Mouse (Mus musculus) mouse embryonic stem cell (cell line): Measurements from ENCODE around the gene Gm5269.

Experiments used
- in situ Hi-C, 2 experiments: fragments of 300-500 bp; cut with MboI; formaldehyde crosslinking; loops; 1 replicate in 1 of 2; 3 replicates in 1 of 2; pipeline ENCODE4 v1.14.3; 2019 to 2020; ENCODE audit warnings: low sequenced_read_pairs in 2 of 2, low pct_unique_long_range_greater_than_20kb in 1 of 2, mixed read lengths in 1 of 2; ENCODE audit not compliant: unreplicated experiment in 1 of 2

The Gm5269 gene

DNA sequence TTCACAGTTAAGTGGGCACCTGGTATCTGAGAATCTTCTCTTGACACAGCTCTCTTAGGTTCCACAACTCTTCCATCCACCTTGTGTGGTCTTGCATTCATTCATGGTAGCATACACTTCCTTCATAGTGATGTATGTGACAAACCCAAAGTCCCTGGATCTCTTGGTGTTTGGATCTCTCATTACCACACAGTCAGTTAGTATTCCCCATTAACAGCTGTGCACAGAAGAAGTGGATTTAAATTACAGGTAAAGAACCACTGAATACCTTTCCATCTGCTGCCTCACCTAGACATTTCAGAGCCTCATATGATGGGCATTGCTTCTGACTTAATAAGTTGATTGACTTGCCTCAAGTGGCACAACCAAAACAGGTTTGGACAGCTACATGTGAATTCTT lies at the start of gene Gm5269:
Gene Gm5269 (minus strand): TSS at position 101 of the 400 bp plus-strand sequence.
- in situ Hi-C loops: no loop called here

DNA sequence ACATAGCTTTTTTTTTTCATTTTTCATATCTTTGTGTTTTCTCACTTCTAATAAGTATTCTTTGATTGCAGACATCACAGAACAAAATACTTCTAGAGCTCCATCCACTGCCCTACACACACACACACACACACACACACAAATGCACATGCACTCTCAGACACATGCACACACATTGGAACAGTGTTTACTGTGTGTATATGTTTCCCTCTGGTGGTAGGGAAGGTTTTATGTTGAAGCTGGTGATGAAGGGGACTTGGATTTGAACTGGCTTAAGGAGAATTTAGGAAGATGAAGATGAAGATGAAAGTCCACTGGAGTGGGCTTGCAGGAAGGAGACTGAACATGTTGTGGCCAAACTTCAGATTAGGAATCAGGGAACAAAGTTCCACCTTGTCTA lies 41.1 kb upstream of the Gm5269 start:
- in situ Hi-C loops: no loop called here

DNA sequence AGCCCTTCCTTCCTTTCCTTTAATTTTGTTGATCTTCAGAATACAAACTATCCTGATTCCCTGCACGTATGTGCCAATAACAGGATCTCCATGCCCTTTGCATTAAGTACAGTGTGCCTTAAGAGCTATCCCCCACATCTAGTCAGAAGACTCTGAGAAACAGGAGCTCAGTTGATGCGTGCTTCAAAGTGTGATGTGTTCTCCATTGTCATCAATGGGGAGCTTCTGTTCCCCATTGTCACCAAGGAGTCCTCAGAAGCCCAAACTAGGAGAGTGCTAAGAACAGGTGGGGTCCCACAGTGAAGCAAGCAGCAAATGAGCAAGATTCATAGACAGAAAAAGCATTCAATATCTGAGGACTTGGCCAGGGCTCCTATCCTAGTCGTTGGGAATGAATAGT lies 36.8 kb upstream of the Gm5269 start:
- in situ Hi-C loops: no loop called here

DNA sequence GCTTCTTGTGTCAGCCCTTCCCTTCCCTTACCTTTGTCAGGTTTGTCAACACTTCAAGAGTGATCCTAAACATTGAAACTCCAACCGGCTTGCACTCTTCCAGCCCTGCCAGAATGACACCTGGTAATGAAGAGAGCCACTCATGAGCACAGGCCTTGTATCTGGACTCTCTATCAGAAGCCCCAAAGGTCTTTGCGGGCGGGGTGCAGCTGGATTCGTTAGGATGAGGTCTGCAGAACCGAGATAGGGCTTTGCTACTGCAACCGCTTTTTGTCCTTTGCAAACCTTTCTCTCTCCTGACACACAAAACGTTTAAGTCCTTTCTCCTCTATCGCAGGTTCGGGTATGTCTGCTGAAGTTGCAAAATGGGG lies 36.3 kb upstream of the Gm5269 start, which contains the start of gene Slc40a1:
Gene Slc40a1 (minus strand): TSS at position 131 of the 371 bp plus-strand sequence.
- in situ Hi-C loops: no loop called here

DNA sequence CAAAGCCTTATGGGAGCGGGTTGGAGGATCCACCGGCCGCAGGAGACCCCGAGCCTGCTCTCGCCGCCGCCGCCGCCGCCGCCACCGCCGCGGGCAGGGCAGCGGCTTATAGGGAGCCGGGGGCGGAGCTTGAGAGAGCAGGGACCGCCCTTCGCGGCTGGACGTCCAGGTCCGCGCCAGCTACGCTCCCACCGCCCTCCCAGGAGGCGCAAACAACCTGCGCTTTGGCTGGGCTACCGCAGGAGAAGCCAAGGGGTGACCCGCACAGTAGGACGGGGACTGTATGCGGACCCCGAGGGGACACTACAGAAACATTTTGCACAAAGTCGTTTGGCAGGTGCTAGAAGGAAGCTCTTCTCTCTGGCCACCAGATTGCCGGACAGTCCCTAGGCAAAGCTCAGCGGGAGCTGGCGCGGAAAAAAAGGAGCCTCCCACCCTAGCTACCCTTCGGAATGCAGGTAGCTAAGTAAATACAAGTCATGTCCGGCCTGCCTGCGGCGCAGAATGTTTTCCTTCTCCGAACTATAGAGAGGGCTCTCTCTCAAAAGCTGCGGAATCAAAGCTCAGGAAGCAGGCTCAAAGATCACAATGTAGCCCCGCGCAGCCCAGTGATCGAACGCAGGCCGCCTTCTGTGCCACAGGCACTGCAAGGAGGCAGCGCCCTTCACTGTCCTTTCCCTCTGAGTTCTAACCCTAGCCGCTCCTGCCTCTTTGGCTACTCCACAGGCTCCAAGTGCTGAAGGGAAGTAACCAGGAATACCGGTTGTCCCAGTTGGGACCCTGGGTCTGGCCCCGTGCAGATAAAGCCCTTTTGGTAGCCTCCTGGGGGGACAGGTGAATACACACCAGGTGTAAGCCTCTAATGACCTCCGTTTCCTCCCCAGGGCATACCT lies 35.7 kb upstream of the Gm5269 start:
- in situ Hi-C loops: no loop called here

DNA sequence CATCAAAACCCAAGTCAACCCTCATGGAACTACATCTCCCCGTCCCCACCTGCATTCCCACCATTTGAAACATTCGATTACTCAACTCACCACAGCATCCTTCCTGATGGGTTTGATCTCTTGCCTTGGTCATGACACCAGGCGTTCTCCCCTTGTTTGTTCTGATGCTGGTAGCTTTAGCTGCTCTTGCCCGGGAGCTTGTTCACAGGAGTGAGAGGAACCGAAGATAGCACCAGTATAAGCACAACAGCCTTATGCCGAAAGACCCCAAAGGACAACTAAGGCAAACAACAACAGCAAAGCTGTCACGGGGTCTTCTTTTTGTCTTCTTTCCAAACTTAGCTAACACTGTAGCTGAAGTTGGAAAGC lies 35.0 kb upstream of the Gm5269 start:
- in situ Hi-C loops: no loop called here

DNA sequence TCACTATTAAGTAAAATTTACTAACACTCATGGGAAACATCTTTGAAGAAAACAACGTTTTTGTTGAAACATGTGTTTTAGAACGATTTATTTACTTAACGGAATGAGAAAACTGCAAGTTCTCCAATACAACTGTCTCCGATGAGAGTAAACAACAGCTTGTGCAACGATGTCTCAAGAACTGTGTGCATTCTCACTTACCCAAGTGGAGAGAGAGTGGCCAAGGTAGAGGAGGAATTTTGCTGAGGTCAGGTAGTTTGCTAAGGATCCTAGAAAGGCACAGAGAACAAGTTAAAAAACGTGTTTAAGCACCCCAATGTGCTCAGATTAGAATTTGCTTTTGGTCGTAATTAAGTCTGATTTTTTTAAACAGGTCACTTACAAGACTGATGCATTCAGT lies 34.4 kb upstream of the Gm5269 start:
- in situ Hi-C loops: no loop called here

DNA sequence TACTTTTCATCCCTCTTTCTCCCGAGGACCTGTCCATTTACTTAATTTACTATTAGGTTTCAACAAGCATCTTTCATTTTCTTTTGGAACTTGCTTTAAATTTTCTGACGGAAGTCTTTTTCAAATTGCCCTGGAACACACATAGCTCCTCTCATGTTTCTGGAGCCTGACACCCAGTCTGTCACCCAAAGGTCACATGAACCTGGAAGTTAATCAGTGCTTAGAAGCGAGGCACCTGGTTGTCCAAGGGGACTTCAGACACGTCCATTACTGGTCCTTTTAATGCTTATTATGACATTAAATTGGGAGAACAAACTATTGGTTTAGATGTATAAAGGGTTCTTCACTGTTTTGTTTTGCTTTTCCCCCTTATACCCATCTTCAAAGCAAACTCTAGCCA lies 33.2 kb upstream of the Gm5269 start:
- in situ Hi-C loops: no loop called here

DNA sequence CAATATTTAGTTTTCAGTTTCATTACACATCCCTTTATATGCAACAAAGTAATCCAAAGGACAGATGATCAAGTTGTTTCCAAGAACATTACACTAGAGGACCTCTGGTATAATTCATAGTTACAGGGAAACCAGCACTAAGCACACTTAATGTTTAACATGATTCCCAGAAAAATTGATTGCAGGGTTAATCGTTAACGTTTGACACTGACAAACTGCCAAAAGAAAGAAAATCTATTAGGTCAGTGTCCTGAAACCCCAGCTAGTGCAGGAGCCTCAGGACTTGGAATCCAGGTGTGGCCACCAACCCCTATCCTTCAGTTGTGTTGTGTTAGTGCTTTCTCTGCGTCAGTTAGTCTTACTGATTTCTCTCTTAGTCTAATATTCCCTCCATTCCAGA lies 30.6 kb upstream of the Gm5269 start:
- in situ Hi-C loops: no loop called here

DNA sequence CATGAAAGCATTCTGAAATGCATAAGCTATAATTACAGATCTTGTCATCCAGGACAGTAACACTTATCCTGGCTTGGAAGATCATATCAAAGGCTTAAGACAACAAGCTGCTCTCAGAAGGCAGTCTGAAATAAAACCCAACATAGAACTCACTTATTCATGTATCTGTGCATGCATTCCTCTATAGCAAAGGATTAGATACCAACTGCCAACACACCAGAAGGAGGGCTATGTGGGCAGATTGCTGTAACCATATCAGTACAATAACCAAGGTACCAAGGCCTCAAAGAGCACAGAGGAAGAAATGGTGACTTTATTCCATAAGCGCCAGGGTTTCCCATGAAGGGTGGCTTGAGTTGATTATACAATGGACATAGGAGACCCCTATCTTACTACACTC lies 29.7 kb upstream of the Gm5269 start:
- in situ Hi-C loops: no loop called here

DNA sequence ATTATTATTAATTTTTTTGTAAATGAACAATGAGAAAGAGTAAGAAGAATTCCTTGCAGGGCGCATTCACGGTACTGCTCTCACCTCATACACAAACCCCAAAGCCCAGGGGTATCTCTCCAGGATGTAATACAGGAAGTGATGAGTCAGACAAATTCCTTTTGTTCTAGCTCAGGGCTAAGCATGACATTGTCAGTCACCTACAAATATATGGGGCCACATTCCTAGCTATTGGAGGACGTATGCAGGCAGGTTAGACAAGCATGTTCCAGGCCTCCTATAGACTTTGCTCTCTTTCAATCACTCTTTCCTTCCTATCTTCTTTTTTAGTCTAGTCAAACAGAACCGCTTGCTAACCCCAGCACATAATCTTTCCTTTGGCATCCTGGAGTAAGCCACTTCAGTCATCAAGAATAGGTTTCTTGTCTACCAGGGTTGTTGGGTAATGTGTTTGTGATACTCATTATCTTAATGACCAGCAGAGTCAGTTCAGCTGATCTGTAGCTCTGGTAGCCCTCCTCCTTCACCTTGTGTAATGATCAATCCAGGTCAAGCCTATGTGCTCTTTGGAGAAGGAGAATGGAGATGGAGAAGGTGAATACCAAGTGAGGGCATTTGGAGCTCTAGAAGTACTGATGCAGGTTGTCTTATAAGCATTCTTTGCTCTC lies 27.2 kb upstream of the Gm5269 start:
- in situ Hi-C loops: no loop called here

DNA sequence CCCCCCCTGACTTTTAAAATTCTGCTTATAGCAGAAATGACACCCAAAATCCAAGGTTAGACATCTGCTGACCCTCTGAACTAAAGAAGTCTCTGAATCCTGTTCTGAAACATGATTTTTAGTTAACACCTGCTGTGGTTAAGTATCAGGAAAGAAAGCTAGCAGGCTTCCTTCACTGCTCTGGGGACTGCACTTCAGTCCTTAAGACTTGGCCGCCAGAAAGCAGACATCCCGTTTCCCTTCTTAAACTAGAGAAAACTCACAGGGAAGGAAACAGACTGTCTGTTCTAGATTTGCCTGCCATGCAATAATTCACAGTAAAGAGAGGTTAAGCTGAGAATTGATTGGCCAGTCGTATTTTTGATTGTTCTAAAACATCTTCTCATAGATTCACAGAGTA lies 26.1 kb upstream of the Gm5269 start:
- in situ Hi-C loops: no loop called here

DNA sequence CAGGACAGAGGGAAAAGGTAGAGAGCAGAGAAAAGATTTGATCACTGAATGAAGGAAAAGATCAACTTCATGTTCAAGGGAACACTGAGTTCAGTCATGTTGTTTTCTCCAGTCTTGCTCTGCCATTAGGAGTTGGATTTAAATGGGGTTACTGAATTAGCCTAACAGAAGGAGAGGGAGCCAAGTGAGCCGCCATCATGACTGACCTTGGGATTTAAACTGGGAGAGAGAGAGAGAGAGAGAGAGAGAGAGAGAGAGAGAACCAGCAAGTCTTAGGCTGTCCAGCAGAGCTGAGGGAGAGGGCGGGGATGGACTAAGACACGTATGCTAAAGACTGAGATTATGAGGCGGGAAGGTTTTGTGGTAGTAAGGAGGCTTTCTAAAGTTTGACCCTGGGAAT lies 24.2 kb upstream of the Gm5269 start:
- in situ Hi-C loops: no loop called here

DNA sequence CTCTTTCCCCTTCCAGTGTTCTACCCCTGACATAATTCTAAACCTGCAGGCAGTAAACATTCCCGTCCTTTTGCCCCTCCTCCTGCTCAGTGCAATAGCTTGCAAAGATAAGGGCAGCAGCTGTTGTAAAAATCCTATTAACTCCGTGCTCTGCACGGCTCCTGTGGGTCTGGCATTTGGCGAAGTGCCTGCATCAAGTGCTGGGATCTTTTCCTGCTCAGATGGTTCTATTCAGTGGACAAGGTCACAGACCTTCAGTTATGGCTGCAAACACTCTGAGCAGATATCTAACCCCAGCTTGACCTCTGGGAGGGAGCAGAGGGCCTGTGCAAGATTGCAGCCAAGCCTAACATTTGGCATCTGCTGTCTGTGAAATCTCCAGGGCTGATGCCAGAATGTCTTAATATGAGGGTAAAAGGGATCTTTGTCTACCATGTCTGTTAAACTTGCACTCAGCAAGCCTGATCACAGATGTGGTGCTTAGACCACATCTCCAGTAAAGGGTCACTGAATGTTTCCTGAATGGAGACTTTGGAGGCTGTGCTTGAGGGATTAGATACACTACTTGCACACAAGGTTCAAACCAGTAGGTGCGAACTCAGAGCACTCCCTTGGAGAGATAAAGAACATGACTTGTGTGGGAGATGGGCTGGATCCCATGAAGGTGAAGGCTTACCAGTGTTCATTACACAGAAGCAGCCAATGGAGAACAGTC lies 15.2 kb upstream of the Gm5269 start:
- in situ Hi-C loops: no loop called here

DNA sequence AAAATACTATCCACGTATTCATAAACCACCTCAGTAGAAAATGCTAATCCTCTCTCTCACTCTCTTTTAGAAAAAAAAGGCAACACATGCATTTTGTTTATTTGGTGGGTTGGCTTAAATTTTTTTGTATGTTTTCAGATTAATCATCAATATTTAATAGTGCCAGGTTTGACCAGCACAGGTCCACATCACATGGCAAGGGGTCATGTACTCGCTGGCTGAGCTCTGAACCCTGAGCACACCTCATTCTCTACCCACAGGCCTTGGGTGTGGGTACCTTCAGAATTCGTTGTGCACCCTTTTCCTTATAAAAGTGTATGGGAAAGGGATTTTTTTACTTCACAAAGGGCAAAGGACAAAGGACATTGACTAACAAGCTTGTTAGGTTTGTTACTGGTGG lies 14.1 kb upstream of the Gm5269 start:
- in situ Hi-C loops: no loop called here

DNA sequence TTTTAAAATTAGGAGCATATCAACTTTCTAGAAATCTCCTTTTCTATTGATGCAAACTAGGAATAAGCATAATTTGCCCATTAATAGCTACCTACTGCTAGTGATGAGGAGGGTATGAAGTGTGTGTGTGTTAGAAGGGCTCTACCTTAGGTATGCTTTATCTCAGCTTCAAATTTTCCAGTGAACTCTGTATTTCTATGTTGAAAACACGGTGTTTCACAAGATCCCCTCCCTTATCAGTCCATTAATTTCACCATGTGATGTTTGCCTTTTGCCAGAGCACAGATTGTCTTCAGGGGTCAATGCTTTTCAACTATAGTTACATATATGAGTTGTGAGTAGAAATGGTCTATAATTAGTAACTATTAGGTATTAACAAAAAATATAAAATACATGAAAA lies 8.0 kb upstream of the Gm5269 start:
- in situ Hi-C loops: no loop called here

DNA sequence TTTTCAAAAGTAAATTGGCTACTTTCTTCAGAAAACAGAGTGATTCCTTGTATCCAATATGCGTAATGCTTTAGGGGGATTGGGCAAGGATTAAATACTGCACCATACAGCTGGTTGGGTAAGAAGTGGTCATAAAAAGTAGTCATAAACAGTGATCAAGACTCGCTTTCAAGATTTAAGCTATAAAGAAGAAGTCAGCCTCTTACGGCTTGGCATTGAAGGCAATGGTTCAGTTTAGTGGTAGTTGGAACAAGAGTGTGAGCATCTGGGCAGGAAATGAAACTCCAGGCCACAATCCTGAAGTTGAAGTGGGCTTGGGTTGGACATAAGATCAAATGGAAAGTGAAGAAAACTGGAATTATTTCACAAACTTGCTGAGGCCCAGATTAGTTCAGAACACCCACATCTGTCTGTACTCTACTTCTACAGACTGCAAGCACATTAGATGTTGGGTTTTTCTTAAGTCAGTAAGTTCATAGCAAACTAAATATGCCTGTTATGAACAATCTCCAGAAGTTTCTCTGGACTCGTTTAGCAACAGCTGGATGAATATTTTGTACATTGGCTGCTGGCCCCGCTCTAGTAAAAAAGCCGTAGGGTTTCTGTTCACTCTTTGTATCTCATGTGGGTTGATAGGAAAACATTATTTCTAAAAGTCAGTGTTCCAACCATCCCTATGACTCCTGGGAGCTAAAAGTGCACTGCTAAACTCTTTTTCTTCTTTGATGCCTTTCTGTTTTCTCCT lies 4.3 kb upstream of the Gm5269 start:
- in situ Hi-C loops: no loop called here

DNA sequence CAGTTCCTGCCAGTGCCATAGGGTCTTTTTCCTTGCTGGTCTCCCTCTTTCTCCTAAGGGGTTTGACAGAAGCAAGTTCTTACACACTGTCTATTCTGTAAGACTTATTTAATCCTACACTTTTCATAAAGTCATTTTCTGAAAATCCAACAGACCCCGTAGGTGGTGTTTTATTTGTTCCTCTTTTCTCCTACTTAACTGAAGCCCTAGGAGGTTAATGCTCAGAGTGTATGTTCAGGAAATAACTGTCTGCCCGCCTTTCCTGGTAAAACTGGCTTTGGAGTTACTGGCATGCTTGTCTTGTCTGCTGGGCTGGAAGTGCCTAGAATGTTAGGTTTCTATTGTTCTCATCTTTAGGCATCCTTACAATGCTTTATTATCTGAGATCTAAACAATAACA lies 1.9 kb upstream of the Gm5269 start:
- in situ Hi-C loops: no loop called here

DNA sequence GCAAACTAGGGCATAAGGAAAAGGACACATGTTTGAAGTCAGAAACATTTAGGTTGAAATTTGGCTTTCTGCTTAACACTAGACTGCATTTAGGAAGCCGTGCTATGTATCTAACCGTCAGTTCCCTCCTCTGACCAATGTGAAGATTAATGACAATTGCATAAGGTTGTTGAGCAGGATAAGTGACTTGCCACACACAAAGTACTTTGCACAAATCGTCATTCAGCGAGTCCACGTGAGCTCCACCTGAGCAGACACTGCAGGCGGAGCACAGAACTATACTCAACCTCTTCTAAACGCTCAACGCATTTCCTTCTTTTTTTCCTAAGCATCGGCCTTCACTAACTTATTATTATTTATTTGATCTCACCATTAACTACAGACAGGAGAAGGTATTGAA lies 3.3 kb downstream of the Gm5269 start:
- in situ Hi-C loops: no loop called here
